Mouse (Mus musculus): ENCODE measurements around the gene Vmn1r80.
"Not testable (repeated sequence)": the region's sequence is repeated elsewhere in the genome, so short reads cannot be mapped to it uniquely, and the experiment has no call there.

Vmn1r80 gene

DNA sequence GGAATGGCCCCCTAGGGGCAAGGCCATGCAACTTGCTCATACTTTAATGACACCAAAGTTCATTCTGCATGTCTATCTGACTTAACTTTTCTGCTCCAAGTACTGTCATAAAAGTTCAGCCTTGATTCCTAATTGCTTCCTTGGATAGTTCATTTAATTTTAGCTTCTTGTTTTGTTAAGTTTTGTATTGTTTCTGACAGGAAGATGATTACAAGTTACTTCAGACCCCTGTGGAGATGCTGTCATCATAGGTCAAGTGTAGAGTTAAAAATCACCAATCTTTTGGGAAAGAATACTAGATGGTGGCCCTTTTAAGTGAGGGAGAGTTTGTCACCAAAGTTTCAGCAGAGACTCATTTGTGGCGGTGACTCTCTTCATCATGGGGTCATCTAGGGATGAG lies at the start of gene Vmn1r80:
Gene Vmn1r80 (plus strand): TSS at position 301 of the 400 bp plus-strand sequence.
- no peak for ATAC-seq (ENCODE audit: insufficient number of reproducible peaks, low FRiP score, low TSS enrichment)

DNA sequence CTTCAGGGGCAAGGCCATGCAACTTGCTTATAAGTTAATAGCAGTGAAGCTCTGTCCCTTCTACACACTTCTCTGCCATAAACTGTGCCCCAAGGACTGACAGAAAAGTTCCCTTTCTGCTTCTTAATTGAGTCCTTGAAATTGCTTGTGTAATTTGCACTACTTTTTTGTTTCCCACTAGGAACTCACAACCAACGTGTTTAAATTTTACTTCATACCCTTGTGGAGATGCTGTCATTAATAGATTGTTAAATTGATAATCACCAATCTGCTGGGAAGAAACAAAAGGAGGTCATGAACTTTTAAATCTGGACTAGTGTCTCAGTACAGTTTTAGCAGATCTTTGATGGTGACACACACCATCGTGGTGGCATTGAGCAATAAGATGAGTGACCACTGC lies 39.1 kb upstream of the Vmn1r80 start, which contains the start of gene Vmn1r78:
Gene Vmn1r78 (plus strand): TSS at position 301 of the 400 bp plus-strand sequence.
- no peak for ATAC-seq (ENCODE audit: insufficient number of reproducible peaks, low FRiP score, low TSS enrichment)

DNA sequence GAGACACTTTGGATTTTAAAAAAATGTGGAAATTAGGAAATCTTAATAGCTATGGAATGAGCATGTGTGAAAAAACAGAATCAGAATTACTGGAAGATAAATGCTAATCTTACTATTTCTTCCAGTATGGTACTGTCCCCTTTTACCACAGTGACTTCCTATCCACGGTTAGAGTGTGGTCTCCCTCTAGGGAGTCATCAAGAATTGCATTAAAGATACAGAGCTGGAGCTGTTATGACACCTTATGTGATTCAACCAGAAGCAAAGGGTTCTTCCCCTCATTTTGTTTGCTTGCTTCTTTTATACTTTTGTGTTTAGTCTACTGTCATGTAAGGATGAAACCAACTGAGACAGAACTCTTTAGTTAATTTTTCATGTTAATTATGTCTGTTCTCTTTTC lies 32.6 kb upstream of the Vmn1r80 start:
- ATAC-seq (ENCODE audit: insufficient number of reproducible peaks, low FRiP score, low TSS enrichment), result not testable (repeated sequence)

DNA sequence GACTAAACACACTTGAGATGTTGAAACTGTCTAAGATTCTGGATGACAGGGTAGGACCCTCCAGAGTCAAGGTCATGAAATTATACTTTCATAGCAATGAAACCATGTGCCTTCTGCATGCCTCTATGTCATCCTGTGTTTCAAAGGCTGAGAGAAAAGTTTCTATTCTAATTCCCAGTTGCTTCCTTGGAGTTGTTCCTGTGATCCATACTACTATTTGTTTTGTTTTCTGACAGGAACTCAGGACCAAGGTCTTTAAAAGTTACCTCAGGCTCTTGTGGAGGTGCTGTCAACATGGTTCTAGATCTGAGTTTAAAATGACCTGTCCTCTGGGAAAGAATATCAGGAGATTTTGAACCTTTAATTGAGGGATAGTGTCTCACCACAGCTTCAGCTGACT lies 18.1 kb upstream of the Vmn1r80 start, which contains the start of gene Vmn1r79:
Gene Vmn1r79 (plus strand): TSS at position 301 of the 400 bp plus-strand sequence.
- not testable (repeated sequence) for ATAC-seq (ENCODE audit: insufficient number of reproducible peaks, low FRiP score, low TSS enrichment)

DNA sequence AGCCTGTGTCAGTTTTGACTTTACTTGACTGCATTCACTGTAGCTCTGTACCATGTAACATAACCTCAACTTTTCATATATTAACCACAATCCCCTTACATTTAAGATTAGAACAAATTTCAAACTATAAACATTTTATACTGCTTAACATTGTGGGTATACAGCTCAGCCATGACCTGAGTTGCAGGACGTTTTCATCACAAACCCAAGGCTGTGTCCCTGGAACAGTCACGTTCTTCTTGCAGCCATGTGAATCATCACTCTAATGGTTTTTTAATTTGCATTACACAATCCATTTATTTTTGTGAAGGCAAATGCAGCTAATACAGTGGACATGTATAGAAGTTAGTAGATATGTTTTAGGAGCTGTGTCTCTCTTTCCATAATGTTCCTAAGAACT lies 16.2 kb upstream of the Vmn1r80 start:
- not testable (repeated sequence) for ATAC-seq (ENCODE audit: insufficient number of reproducible peaks, low FRiP score, low TSS enrichment)

DNA sequence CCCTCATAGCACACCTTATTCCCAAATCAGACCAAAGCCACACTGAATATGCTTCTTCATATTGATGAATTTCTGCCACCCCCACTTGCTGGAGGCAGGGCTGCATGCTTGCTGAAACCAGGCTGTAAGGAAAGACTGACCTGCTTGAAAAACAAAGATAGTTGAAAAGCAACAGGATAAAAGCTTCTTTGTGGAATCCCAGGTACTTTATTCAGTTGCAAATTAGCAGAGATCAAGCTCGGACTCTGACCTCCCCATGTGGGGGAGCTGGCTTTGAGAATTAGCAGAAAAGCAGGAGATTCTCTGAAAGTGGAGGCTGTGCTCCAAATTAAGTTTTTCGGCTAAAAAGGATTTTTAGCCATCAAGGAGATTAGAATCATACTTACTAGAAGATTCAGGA lies 15.1 kb downstream of the Vmn1r80 start:
- no peak for ATAC-seq (ENCODE audit: insufficient number of reproducible peaks, low FRiP score, low TSS enrichment)

Data from cerebellum, adult (tissue).